Mouse (Mus musculus) midbrain, embryonic 11.5 days (tissue): ENCODE measurements at regions not wholly inside any gene's neighbourhood (a gene's known extent, or its start where the extent isn't known, plus 50 kb on each side); places are given as distances from the start of the nearest gene placed in this dataset.
A peak's percentile ranks its signal among the peaks of the same experiment; 100 is the strongest.

ENCODE experiments used
- ATAC-seq: fragments of 200-750 bp; cut with Nextera tagmentation; 2 replicates; pipeline ENCODE4 v1.8.0; 2017; ENCODE audit warnings: moderate TSS enrichment, moderate library complexity; ENCODE audit not compliant: low FRiP score
- DNase-seq: peaks from one replicate; pipeline ENCODE4 v3.0.0; 2015; ENCODE audit warnings: low spot score; ENCODE audit errors: missing footprints
- H3K27ac ChIP-seq: fragments of 300-500 bp; sonication (generic); 2 replicates; pipeline ENCODE4 v1.5.1; 2014; ENCODE audit warnings: low read depth, low read length
- H3K27me3 ChIP-seq: fragments of 300-500 bp; sonication (generic); 2 replicates; pipeline ENCODE4 v1.6.1; 2014; ENCODE audit warnings: mild to moderate bottlenecking, low read length, moderate library complexity, mixed read lengths; ENCODE audit not compliant: control insufficient read depth, insufficient read depth
- H3K36me3 ChIP-seq: fragments of 300-500 bp; sonication (generic); 2 replicates; pipeline ENCODE4 v1.6.1; 2014; ENCODE audit warnings: mild to moderate bottlenecking, low read length, moderate library complexity, mixed read lengths; ENCODE audit not compliant: control insufficient read depth, insufficient read depth
- H3K4me1 ChIP-seq: fragments of 300-500 bp; sonication (generic); 2 replicates; pipeline ENCODE4 v1.6.1; 2014; ENCODE audit warnings: low read length; ENCODE audit not compliant: control insufficient read depth, insufficient read depth
- H3K4me2 ChIP-seq: fragments of 300-500 bp; sonication (generic); 2 replicates; pipeline ENCODE4 v1.6.1; 2014; ENCODE audit warnings: mild to moderate bottlenecking, moderate library complexity
- H3K4me3 ChIP-seq: fragments of 300-500 bp; sonication (generic); 2 replicates; pipeline ENCODE4 v1.5.1; 2014; ENCODE audit warnings: low read depth, low read length
- H3K9ac ChIP-seq: fragments of 300-500 bp; sonication (generic); 2 replicates; pipeline ENCODE4 v1.6.1; 2014; ENCODE audit warnings: low read length
- H3K9me3 ChIP-seq: fragments of 300-500 bp; sonication (generic); 2 replicates; pipeline ENCODE4 v1.6.1; 2016; ENCODE audit warnings: low read length; ENCODE audit not compliant: control insufficient read depth
- WGBS: fragments of 180-500 bp; shearing (Covaris S2); extraction: QIAGEN DNeasy Blood & Tissue Kit; methylation state at CpG from one replicate; pipeline ENCODE4 v1.1.7; 2014; 5-methylcytosine and 5-hydroxymethylcytosine counted together

- Histone ChIP-seq H3K27me3 (no peaks in the 10 kb centered on the region), H3K9ac (peak overlapping the region; percentile 18; the same call in 1 of the 2 replicates), H3K36me3 (no peaks in the 10 kb centered on the region), H3K27ac (peak overlapping the region; percentile 45), H3K4me1 (peaks cover 16% of the 10 kb centered on the region), H3K4me2 (no peak overlapping the region), H3K4me3 (no peak overlapping the region), H3K9me3 (no peaks in the 10 kb centered on the region)
- WGBS = 42% methylated on average over 24 of the region's 24 CpGs
- ATAC-seq (peak; percentile 59), DNase-seq (peak; percentile 87)
Measured at GRCm38 (mm10) chr6:50808811-50809668, 154.8 kb upstream of the Npvf start.

GRCm38 (mm10) chr6:50809669-50809983 lies 155.4 kb upstream of the Npvf start:
- H3K4me3 ChIP-seq = no peak overlapping the region
- H3K4me1 ChIP-seq = peaks cover 16% of the 10 kb centered on the region
- peak; percentile 36 for ATAC-seq
- peak; percentile 86 for DNase-seq
- H3K4me2 ChIP-seq = no peak overlapping the region
- peak overlapping the region; percentile 45 for H3K27ac ChIP-seq
- peak overlapping the region; percentile 2; the same call in 1 of the 2 replicates for H3K9ac ChIP-seq
- 22% methylated on average over 4 of the region's 4 CpGs for WGBS
- H3K27me3 ChIP-seq = no peaks in the 10 kb centered on the region
- no peaks in the 10 kb centered on the region for H3K9me3 ChIP-seq
- no peaks in the 10 kb centered on the region for H3K36me3 ChIP-seq

- Histone ChIP-seq H3K27ac (no peak overlapping the region), H3K4me2 (no peak overlapping the region), H3K9ac (no peak overlapping the region), H3K36me3 (no peaks in the 10 kb centered on the region), H3K27me3 (no peaks in the 10 kb centered on the region), H3K4me3 (no peak overlapping the region), H3K4me1 (peaks cover 11% of the 10 kb centered on the region), H3K9me3 (no peaks in the 10 kb centered on the region)
- no peak for ATAC-seq
- peak; percentile 57 for DNase-seq
- 65% methylated on average over 10 of the region's 10 CpGs for WGBS
Measured at GRCm38 (mm10) chr6:50814936-50815500, 160.8 kb upstream of the Npvf start.

GRCm38 (mm10) chr6:50815579-50815978 lies 161.3 kb upstream of the Npvf start:
- ATAC-seq = no peak
- WGBS = 81% methylated on average over 8 of the region's 8 CpGs
- no peak overlapping the region for H3K27ac ChIP-seq
- H3K36me3 ChIP-seq = no peaks in the 10 kb centered on the region
- no peaks in the 10 kb centered on the region for H3K9me3 ChIP-seq
- peak; percentile 33 for DNase-seq
- no peaks in the 10 kb centered on the region for H3K27me3 ChIP-seq
- no peak overlapping the region for H3K9ac ChIP-seq
- H3K4me3 ChIP-seq = no peak overlapping the region
- no peak overlapping the region for H3K4me2 ChIP-seq
- H3K4me1 ChIP-seq = peaks cover 14% of the 10 kb centered on the region

- Histone ChIP-seq H3K9ac (no peak overlapping the region), H3K9me3 (no peaks in the 10 kb centered on the region), H3K4me2 (no peak overlapping the region), H3K27me3 (no peaks in the 10 kb centered on the region), H3K27ac (no peak overlapping the region), H3K36me3 (no peaks in the 10 kb centered on the region), H3K4me1 (peaks cover 32% of the 10 kb centered on the region), H3K4me3 (no peak overlapping the region)
- ATAC-seq = no peak
- peak; percentile 76 for DNase-seq
- 76% methylated on average over 10 of the region's 10 CpGs for WGBS
Measured at GRCm38 (mm10) chr6:50817430-50817829, 163.2 kb upstream of the Npvf start.

GRCm38 (mm10) chr6:50818433-50818832 lies 164.2 kb upstream of the Npvf start:
- ATAC-seq (no peak), DNase-seq (peak; percentile 83)
- H3K27ac ChIP-seq = no peak overlapping the region
- no peaks in the 10 kb centered on the region for H3K9me3 ChIP-seq
- H3K4me3 ChIP-seq = no peak overlapping the region
- WGBS = 94% methylated on average over 5 of the region's 5 CpGs
- no peak overlapping the region for H3K9ac ChIP-seq
- H3K27me3 ChIP-seq = no peaks in the 10 kb centered on the region
- no peaks in the 10 kb centered on the region for H3K36me3 ChIP-seq
- no peak overlapping the region for H3K4me2 ChIP-seq
- peaks cover 42% of the 10 kb centered on the region for H3K4me1 ChIP-seq

GRCm38 (mm10) chr6:50818891-50819541 lies 164.8 kb upstream of the Npvf start:
- Histone ChIP-seq H3K36me3 (no peaks in the 10 kb centered on the region), H3K27ac (0 out of 2 replicates have a peak overlapping the region, but pooled peaks have one; percentile 27), H3K27me3 (no peaks in the 10 kb centered on the region), H3K4me1 (peaks cover 47% of the 10 kb centered on the region), H3K4me2 (no peak overlapping the region), H3K9ac (no peak overlapping the region), H3K4me3 (no peak overlapping the region), H3K9me3 (no peaks in the 10 kb centered on the region)
- WGBS = 59% methylated on average over 10 of the region's 10 CpGs
- ATAC-seq (no peak), DNase-seq (peak; percentile 82)

GRCm38 (mm10) chr6:50821401-50822235 lies 167.4 kb upstream of the Npvf start:
- H3K27ac ChIP-seq = peak overlapping the region; percentile 85
- DNase-seq (peak; percentile 93), ATAC-seq (peak; percentile 78)
- H3K36me3 ChIP-seq = no peaks in the 10 kb centered on the region
- no peaks in the 10 kb centered on the region for H3K27me3 ChIP-seq
- H3K9me3 ChIP-seq = no peaks in the 10 kb centered on the region
- H3K9ac ChIP-seq = no peak overlapping the region
- 0 out of 2 replicates have a peak overlapping the region, but pooled peaks have one; percentile 4 for H3K4me2 ChIP-seq
- WGBS = 21% methylated on average over 12 of the region's 12 CpGs
- no peak overlapping the region for H3K4me3 ChIP-seq
- peaks cover 45% of the 10 kb centered on the region for H3K4me1 ChIP-seq
